Mouse (Mus musculus): ENCODE measurements around the gene Rfx6. TPM values are rescaled to one million over a fixed set of nuclear protein-coding genes. Genes with fewer than 3 reads are reported as not detected.

The Rfx6 gene
- not detected in 2 replicates for polyA plus RNA-seq (2012; rRNA removed)

- DNase-seq (ENCODE audit: low read depth) = no peak
Observed at GRCm38 (mm10) chr10:51677548-51678250, at the start of gene Rfx6. Rfx6 (plus strand) TSS chr10:51677756.

GRCm38 (mm10) chr10:51631411-51632136, 46.0 kb upstream of the Rfx6 start, which contains the start of gene Gprc6a:
Gprc6a (minus strand) TSS chr10:51631461.
- DNase-seq (ENCODE audit: low read depth) = no peak

GRCm38 (mm10) chr10:51649506-51650221, 27.9 kb upstream of the Rfx6 start:
- DNase-seq (ENCODE audit: low read depth) = no peak

GRCm38 (mm10) chr10:51657324-51657723, 20.2 kb upstream of the Rfx6 start:
- no peak for DNase-seq (ENCODE audit: low read depth)

GRCm38 (mm10) chr10:51669334-51669733, 8.2 kb upstream of the Rfx6 start:
- DNase-seq (ENCODE audit: low read depth) = no peak

- DNase-seq (ENCODE audit: low read depth) = no peak
Observed at GRCm38 (mm10) chr10:51671583-51671982, 6.0 kb upstream of the Rfx6 start.

GRCm38 (mm10) chr10:51672082-51672779, 5.3 kb upstream of the Rfx6 start:
- DNase-seq (ENCODE audit: low read depth) = no peak

GRCm38 (mm10) chr10:51678251-51678639, 689 bp downstream of the Rfx6 start:
- no peak for DNase-seq (ENCODE audit: low read depth)

GRCm38 (mm10) chr10:51720904-51721303, 43.3 kb downstream of the Rfx6 start:
- no peak for DNase-seq (ENCODE audit: low read depth)

GRCm38 (mm10) chr10:51761436-51761835, 83.9 kb downstream of the Rfx6 start:
- no peak for DNase-seq (ENCODE audit: low read depth)

- no peak for DNase-seq (ENCODE audit: low read depth)
Observed at GRCm38 (mm10) chr10:51763241-51763640, 85.7 kb downstream of the Rfx6 start.

- no peak for DNase-seq (ENCODE audit: low read depth)
Observed at GRCm38 (mm10) chr10:51768445-51768844, 90.9 kb downstream of the Rfx6 start.

- no peak for DNase-seq (ENCODE audit: low read depth)
Observed at GRCm38 (mm10) chr10:51769252-51769651, 91.7 kb downstream of the Rfx6 start.

GRCm38 (mm10) chr10:51779648-51780047, 102.1 kb downstream of the Rfx6 start:
- no peak for DNase-seq (ENCODE audit: low read depth)

Other genes with a start within 250 kb of the Rfx6 start
- gene Gm49339, start 197.1 kb upstream of the Rfx6 start, polyA plus RNA-seq (2012; rRNA removed) = 2.1 and 8.2 TPM in 2 replicates
- gene Lilr4b, start 197.1 kb upstream of the Rfx6 start, polyA plus RNA-seq (2012; rRNA removed) = 5.6 and 10.2 TPM in 2 replicates
- 6.8 and 8.5 TPM in 2 replicates for gene Lilrb4a, start 186.8 kb upstream of the Rfx6 start, polyA plus RNA-seq (2012; rRNA removed)
- gene Fam162b, start 87.2 kb upstream of the Rfx6 start, polyA plus RNA-seq (2012; rRNA removed) = not detected in 2 replicates
- gene Gprc6a, start 46.3 kb upstream of the Rfx6 start, polyA plus RNA-seq (2012; rRNA removed) = not detected in 2 replicates

All from gonadal fat pad, adult 2 months (tissue).